Mouse (Mus musculus): ENCODE measurements around the gene Cep152. TPM values are rescaled to one million over a fixed set of nuclear protein-coding genes. Genes with fewer than 3 reads are reported as not detected.

The Cep152 gene
- polyA plus RNA-seq, 1 experiment from 2014 or later, result 9.9 TPM

- DNase-seq (ENCODE audit: low spot score) (no peak), ATAC-seq (ENCODE audit: low FRiP score) (no peak)
- H3K4me1 ChIP-seq (replicated peaks; ENCODE audit: control insufficient read depth, insufficient read depth, low read length), result no peaks in the 10 kb centered on the region
- no peak overlapping the region for H3K9ac ChIP-seq (ENCODE audit: low read depth, low read length)
- no peak overlapping the region for H3K4me2 ChIP-seq (replicated peaks; ENCODE audit: low read depth, low read length)
- no peaks in the 10 kb centered on the region for H3K27me3 ChIP-seq (ENCODE audit: control insufficient read depth, insufficient read depth, low read length)
- no peak overlapping the region for H3K4me3 ChIP-seq (ENCODE audit: low read depth, low read length)
- H3K9me3 ChIP-seq (ENCODE audit: control insufficient read depth, low read length), result no peaks in the 10 kb centered on the region
- H3K36me3 ChIP-seq (ENCODE audit: control insufficient read depth, insufficient read depth, low read length), result no peaks in the 10 kb centered on the region
- no peak overlapping the region for H3K27ac ChIP-seq (ENCODE audit: low read depth, low read length)
- WGBS, result 94% methylated on average over 3 of the region's 3 CpGs
Measured at GRCm38 (mm10) chr2:125662517-125662916, 37.6 kb upstream of the Cep152 start.

- Histone ChIP-seq H3K9ac (ENCODE audit: low read depth, low read length) (no peak overlapping the region), H3K27ac (ENCODE audit: low read depth, low read length) (no peak overlapping the region), H3K4me1 (replicated peaks; ENCODE audit: control insufficient read depth, insufficient read depth, low read length) (no peaks in the 10 kb centered on the region), H3K36me3 (ENCODE audit: control insufficient read depth, insufficient read depth, low read length) (no peaks in the 10 kb centered on the region), H3K9me3 (ENCODE audit: control insufficient read depth, low read length) (no peaks in the 10 kb centered on the region), H3K27me3 (ENCODE audit: control insufficient read depth, insufficient read depth, low read length) (no peaks in the 10 kb centered on the region), H3K4me2 (replicated peaks; ENCODE audit: low read depth, low read length) (no peak overlapping the region), H3K4me3 (ENCODE audit: low read depth, low read length) (no peak overlapping the region)
- DNase-seq (ENCODE audit: low spot score) (no peak), ATAC-seq (ENCODE audit: low FRiP score) (no peak)
- 70% methylated on average over 4 of the region's 4 CpGs for WGBS
Measured at GRCm38 (mm10) chr2:125661156-125661555, 36.2 kb upstream of the Cep152 start.

- H3K4me2 ChIP-seq (replicated peaks; ENCODE audit: low read depth, low read length), result peak overlapping the region; percentile 17
- no peak overlapping the region for H3K4me3 ChIP-seq (ENCODE audit: low read depth, low read length)
- ATAC-seq (ENCODE audit: low FRiP score), result peak; percentile 47; the same call in 1 of the 2 replicates
- H3K4me1 ChIP-seq (replicated peaks; ENCODE audit: control insufficient read depth, insufficient read depth, low read length), result no peaks in the 10 kb centered on the region
- peak; percentile 43 for DNase-seq (ENCODE audit: low spot score)
- no peak overlapping the region for H3K9ac ChIP-seq (ENCODE audit: low read depth, low read length)
- 36% methylated on average over 20 of the region's 20 CpGs for WGBS
- H3K9me3 ChIP-seq (ENCODE audit: control insufficient read depth, low read length), result no peaks in the 10 kb centered on the region
- no peak overlapping the region for H3K27ac ChIP-seq (ENCODE audit: low read depth, low read length)
- no peaks in the 10 kb centered on the region for H3K27me3 ChIP-seq (ENCODE audit: control insufficient read depth, insufficient read depth, low read length)
- no peaks in the 10 kb centered on the region for H3K36me3 ChIP-seq (ENCODE audit: control insufficient read depth, insufficient read depth, low read length)
Measured at GRCm38 (mm10) chr2:125660537-125661130, 35.7 kb upstream of the Cep152 start.

- no peak overlapping the region for H3K4me3 ChIP-seq (ENCODE audit: low read depth, low read length)
- ATAC-seq (ENCODE audit: low FRiP score), result peak; percentile 72
Measured at GRCm38 (mm10) chr2:125659823-125660536, 35.1 kb upstream of the Cep152 start.

GRCm38 (mm10) chr2:125655391-125655790 lies 30.5 kb upstream of the Cep152 start:
- H3K27me3 ChIP-seq (ENCODE audit: control insufficient read depth, insufficient read depth, low read length), result no peaks in the 10 kb centered on the region
- 90% methylated on average over 9 of the region's 9 CpGs for WGBS
- no peak for ATAC-seq (ENCODE audit: low FRiP score)
- no peak overlapping the region for H3K9ac ChIP-seq (ENCODE audit: low read depth, low read length)
- H3K4me2 ChIP-seq (replicated peaks; ENCODE audit: low read depth, low read length), result no peak overlapping the region
- DNase-seq (ENCODE audit: low spot score), result no peak
- no peak overlapping the region for H3K4me3 ChIP-seq (ENCODE audit: low read depth, low read length)
- H3K4me1 ChIP-seq (replicated peaks; ENCODE audit: control insufficient read depth, insufficient read depth, low read length), result no peaks in the 10 kb centered on the region
- H3K27ac ChIP-seq (ENCODE audit: low read depth, low read length), result no peak overlapping the region
- H3K36me3 ChIP-seq (ENCODE audit: control insufficient read depth, insufficient read depth, low read length), result no peaks in the 10 kb centered on the region
- H3K9me3 ChIP-seq (ENCODE audit: control insufficient read depth, low read length), result no peaks in the 10 kb centered on the region

More at GRCm38 (mm10) chr2:125659823-125660536, 35.1 kb upstream of the Cep152 start:
- Histone ChIP-seq H3K36me3 (ENCODE audit: control insufficient read depth, insufficient read depth, low read length) (no peaks in the 10 kb centered on the region), H3K9me3 (ENCODE audit: control insufficient read depth, low read length) (no peaks in the 10 kb centered on the region), H3K27me3 (ENCODE audit: control insufficient read depth, insufficient read depth, low read length) (no peaks in the 10 kb centered on the region), H3K4me2 (replicated peaks; ENCODE audit: low read depth, low read length) (peak overlapping the region; percentile 17), H3K4me1 (replicated peaks; ENCODE audit: control insufficient read depth, insufficient read depth, low read length) (no peaks in the 10 kb centered on the region), H3K27ac (ENCODE audit: low read depth, low read length) (no peak overlapping the region), H3K9ac (ENCODE audit: low read depth, low read length) (no peak overlapping the region)
- peak; percentile 82 for DNase-seq (ENCODE audit: low spot score)
- WGBS, result 17% methylated on average over 10 of the region's 10 CpGs

- no peak overlapping the region for H3K9ac ChIP-seq (ENCODE audit: low read depth, low read length)
- no peaks in the 10 kb centered on the region for H3K4me1 ChIP-seq (replicated peaks; ENCODE audit: control insufficient read depth, insufficient read depth, low read length)
- no peak overlapping the region for H3K27ac ChIP-seq (ENCODE audit: low read depth, low read length)
- ATAC-seq (ENCODE audit: low FRiP score), result no peak
- H3K9me3 ChIP-seq (ENCODE audit: control insufficient read depth, low read length), result no peaks in the 10 kb centered on the region
- H3K27me3 ChIP-seq (ENCODE audit: control insufficient read depth, insufficient read depth, low read length), result no peaks in the 10 kb centered on the region
- H3K4me2 ChIP-seq (replicated peaks; ENCODE audit: low read depth, low read length), result no peak overlapping the region
- WGBS, result 83% methylated on average over 2 of the region's 2 CpGs
- no peak for DNase-seq (ENCODE audit: low spot score)
- H3K4me3 ChIP-seq (ENCODE audit: low read depth, low read length), result no peak overlapping the region
- H3K36me3 ChIP-seq (ENCODE audit: control insufficient read depth, insufficient read depth, low read length), result no peaks in the 10 kb centered on the region
Measured at GRCm38 (mm10) chr2:125653286-125653685, 28.4 kb upstream of the Cep152 start.

- 71% methylated on average over 8 of the region's 8 CpGs for WGBS
- no peak overlapping the region for H3K4me3 ChIP-seq (ENCODE audit: low read depth, low read length)
Measured at GRCm38 (mm10) chr2:125651563-125651962, 26.6 kb upstream of the Cep152 start.

GRCm38 (mm10) chr2:125650742-125651352 lies 25.9 kb upstream of the Cep152 start:
- ATAC-seq (ENCODE audit: low FRiP score), result no peak
- no peaks in the 10 kb centered on the region for H3K36me3 ChIP-seq (ENCODE audit: control insufficient read depth, insufficient read depth, low read length)

More at GRCm38 (mm10) chr2:125651563-125651962, 26.6 kb upstream of the Cep152 start:
- Histone ChIP-seq H3K36me3 (ENCODE audit: control insufficient read depth, insufficient read depth, low read length) (no peaks in the 10 kb centered on the region), H3K4me2 (replicated peaks; ENCODE audit: low read depth, low read length) (no peak overlapping the region), H3K27ac (ENCODE audit: low read depth, low read length) (no peak overlapping the region), H3K4me1 (replicated peaks; ENCODE audit: control insufficient read depth, insufficient read depth, low read length) (no peaks in the 10 kb centered on the region), H3K9me3 (ENCODE audit: control insufficient read depth, low read length) (no peaks in the 10 kb centered on the region), H3K9ac (ENCODE audit: low read depth, low read length) (no peak overlapping the region), H3K27me3 (ENCODE audit: control insufficient read depth, insufficient read depth, low read length) (no peaks in the 10 kb centered on the region)
- ATAC-seq (ENCODE audit: low FRiP score) (no peak), DNase-seq (ENCODE audit: low spot score) (no peak)

More at GRCm38 (mm10) chr2:125650742-125651352, 25.9 kb upstream of the Cep152 start:
- H3K4me1 ChIP-seq (replicated peaks; ENCODE audit: control insufficient read depth, insufficient read depth, low read length), result no peaks in the 10 kb centered on the region
- H3K27me3 ChIP-seq (ENCODE audit: control insufficient read depth, insufficient read depth, low read length), result no peaks in the 10 kb centered on the region
- H3K9me3 ChIP-seq (ENCODE audit: control insufficient read depth, low read length), result no peaks in the 10 kb centered on the region
- DNase-seq (ENCODE audit: low spot score), result no peak
- H3K4me3 ChIP-seq (ENCODE audit: low read depth, low read length), result no peak overlapping the region
- no peak overlapping the region for H3K4me2 ChIP-seq (replicated peaks; ENCODE audit: low read depth, low read length)
- no peak overlapping the region for H3K9ac ChIP-seq (ENCODE audit: low read depth, low read length)
- H3K27ac ChIP-seq (ENCODE audit: low read depth, low read length), result no peak overlapping the region
- WGBS, result 96% methylated on average over 14 of the region's 14 CpGs

Data from hindbrain, embryonic 11.5 days (tissue).